Mouse (Mus musculus): ENCODE results near the gene Chil1.

Chil1 gene

DNA sequence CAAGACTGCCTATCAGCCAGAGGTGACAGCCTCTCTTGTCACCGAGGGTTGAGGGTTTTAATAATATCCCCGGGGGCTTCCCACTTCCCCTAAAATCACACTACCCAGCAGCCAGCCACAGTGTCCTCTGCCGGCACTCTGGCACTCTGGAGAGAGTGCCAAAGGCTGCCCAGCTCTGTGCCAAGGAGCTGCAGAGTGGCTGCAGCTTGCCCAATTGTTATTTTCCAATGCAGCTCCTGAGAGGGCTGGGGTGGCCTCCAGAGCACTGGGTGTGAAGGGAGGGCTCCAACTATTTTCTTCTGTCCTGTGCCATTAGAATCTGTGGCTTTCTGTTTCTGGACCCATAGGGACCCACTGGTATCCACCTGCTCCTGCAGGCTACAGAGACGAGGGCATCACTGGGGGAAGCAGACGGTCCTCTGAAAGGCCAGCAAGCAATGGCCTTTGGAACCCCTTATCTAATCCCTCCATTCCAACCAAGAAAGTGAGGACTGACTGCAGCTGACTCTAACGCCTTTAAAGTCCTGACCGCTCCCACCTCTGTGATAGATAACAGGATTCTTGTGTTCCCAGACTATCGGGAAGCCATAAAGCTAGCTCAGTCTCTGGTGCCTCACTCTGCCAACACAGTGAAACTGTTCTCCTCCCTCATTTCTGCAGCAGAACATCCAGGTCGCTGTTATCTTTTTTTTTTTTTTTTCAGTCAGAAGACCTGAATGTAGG is 23.5 kb downstream of the Chil1 start:
- no peak for DNase-seq (ENCODE audit: low read depth, low spot score)

- no peak for DNase-seq (ENCODE audit: low read depth, low spot score)
Observed at GRCm38 (mm10) chr1:134206085-134206484, 24.1 kb downstream of the Chil1 start.

DNA sequence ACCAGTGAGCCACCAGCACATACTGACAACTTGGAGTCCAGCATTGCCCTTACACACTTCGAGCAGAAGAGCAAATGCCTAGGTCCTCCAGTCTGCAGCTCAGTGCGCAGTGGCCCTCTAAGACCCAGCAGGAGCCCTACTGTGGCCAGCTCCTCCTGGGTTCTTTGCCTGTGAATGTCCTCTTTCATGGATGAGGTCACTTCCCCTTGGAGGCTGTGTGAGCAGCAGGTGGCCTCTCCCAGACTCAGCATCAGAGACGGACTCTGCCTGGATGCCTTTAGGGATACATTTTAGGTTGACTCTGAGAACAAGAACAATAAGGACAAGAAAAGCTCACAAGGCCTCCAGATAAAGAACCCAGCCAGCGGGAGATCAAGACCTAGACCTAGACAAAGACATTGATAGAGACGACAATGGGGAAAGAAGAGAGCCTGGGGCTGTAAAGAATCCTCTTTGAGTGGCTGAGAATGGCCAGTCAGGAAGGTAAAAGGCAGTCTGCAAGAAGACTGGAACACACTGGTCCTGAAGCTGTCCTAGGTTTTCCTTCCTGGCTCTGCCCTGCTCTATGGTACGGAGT is 28.3 kb downstream of the Chil1 start:
- DNase-seq (ENCODE audit: low read depth, low spot score) = no peak

- DNase-seq (ENCODE audit: low read depth, low spot score) = no peak
Observed at GRCm38 (mm10) chr1:134211043-134211442, 29.1 kb downstream of the Chil1 start.

DNA sequence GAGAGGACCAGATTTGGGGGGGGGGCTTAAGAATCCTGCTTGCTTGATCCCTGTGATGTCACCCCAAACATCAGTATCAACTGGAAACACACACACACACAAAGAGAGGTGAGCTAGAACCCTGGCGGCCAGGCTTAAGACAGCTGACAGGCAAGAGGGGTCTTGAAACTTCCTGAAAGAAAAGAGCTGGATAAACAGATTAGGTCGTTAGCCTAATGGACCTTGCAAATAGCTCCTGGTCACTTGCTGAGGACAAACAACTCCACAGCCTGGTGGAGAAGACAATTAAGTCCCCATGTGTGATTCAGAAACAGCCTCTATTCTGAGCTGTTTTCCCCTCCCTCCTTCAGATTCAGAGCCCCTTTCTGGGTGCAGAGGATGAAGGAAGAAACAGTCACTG is 29.7 kb downstream of the Chil1 start:
- no peak for DNase-seq (ENCODE audit: low read depth, low spot score)

GRCm38 (mm10) chr1:134212351-134212750 is 30.4 kb downstream of the Chil1 start:
- DNase-seq (ENCODE audit: low read depth, low spot score) = no peak

DNA sequence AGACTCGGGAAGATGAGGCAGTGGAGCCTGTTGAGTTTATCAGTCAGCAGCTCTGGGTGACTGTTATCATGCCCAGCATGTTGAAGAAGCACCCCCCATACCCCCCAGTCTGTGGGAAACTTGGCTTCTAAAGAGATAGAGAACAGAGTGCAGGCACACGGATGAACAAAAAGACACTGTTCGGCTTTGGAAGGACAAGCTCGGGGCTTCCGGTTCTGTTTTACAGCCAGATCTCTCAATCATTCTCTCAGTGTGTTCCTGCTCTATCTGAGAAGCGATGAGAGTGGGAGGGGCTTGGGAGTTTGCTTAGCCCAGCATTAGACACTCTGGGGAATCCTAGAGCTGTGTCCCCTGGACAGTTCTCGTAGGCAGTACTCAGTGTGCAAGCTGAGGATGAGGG is 31.4 kb downstream of the Chil1 start:
- DNase-seq (ENCODE audit: low read depth, low spot score) = no peak

GRCm38 (mm10) chr1:134215059-134215458 is 33.1 kb downstream of the Chil1 start:
- no peak for DNase-seq (ENCODE audit: low read depth, low spot score)

DNA sequence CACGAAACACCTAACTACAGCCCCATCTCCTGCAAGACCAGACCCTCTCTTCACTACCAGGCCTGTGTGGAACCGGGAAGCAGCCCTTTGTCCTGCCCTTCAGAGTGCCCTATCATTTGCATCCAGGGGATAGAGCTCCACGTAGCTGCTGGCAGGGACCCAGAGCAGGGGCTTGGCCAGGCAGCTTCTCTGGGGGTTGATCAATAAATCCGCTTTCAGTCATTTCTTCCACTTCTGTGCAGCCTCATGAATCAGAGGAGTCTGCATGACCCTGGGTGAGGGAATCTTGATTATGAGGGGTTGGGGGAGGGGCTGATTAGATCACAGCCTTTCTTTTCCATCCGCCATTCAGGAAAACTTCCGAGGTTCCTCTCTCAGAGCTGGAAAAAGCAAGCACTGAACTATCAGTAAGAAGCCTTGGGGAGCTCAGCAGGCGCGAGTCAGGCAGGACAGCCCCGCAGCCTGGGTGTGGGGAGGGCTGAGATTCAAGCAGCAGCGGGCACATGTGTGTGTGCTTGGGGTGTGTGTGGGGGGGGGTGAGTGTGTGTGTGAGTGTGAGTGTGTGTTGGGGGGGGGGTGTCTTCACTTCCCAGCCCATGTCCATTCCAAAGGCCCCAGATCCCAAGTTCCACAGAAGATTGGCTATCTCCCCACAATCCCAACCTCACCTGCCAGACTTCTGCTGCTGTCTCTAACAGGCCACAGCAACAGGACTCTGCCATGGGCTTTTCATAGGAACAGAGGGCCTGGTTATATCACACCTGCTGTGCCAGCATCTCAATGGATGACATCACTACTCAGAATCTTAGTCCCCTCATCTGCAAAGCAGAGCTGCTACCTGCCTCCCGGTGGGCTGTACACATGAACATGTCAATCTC is 34.0 kb downstream of the Chil1 start:
- DNase-seq (ENCODE audit: low read depth, low spot score) = no peak

GRCm38 (mm10) chr1:134216629-134216971 is 34.6 kb downstream of the Chil1 start:
- DNase-seq (ENCODE audit: low read depth, low spot score) = no peak

- no peak for DNase-seq (ENCODE audit: low read depth, low spot score)
Observed at GRCm38 (mm10) chr1:134217028-134217481, 35.1 kb downstream of the Chil1 start.

DNA sequence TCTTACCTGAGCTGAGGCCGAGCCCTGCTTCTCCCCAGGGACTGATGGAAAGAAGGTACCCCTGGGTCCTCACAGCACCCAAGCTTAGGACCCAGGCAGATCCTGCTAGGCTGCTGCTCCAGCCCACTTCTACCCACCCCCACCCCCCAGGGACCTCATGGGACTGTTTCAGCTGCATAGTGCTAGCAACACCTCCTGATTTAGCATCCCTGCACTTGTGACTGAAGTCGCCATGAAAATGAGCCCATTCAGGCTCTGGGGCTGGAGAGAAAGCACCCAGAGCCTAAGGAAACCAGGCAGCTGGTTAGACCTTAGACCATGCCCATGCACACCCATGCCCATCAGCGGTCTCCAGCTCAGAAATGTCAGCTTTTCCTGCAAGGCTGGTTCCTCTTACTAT is 36.0 kb downstream of the Chil1 start:
- no peak for DNase-seq (ENCODE audit: low read depth, low spot score)

- DNase-seq (ENCODE audit: low read depth, low spot score) = no peak
Observed at GRCm38 (mm10) chr1:134219608-134220007, 37.6 kb downstream of the Chil1 start.

GRCm38 (mm10) chr1:134221172-134221571 is 39.2 kb downstream of the Chil1 start:
- DNase-seq (ENCODE audit: low read depth, low spot score) = no peak

GRCm38 (mm10) chr1:134222122-134223055 is 40.4 kb downstream of the Chil1 start:
- no peak for DNase-seq (ENCODE audit: low read depth, low spot score)

- DNase-seq (ENCODE audit: low read depth, low spot score) = no peak
Observed at GRCm38 (mm10) chr1:134224649-134225227, 42.8 kb downstream of the Chil1 start.

DNA sequence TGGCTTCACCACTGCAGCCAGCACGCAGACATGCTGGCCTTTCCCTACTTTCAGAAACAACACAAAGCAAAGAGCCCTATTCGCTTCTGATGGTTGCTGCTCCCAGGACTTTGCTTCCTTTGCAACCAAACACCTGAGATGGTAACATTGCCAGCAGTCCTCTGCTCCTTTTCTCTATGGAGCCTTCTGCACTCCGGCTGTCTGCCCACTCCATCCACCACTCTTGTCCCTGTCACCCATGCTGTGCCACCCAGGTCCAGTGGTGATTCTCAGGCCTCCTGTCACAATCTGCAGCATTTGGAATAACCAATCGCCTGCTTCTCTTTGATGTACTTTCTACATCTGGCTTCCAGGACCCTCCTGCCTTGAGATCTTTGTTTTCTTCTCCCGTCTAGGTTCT is 43.4 kb downstream of the Chil1 start:
- DNase-seq (ENCODE audit: low read depth, low spot score) = no peak

DNA sequence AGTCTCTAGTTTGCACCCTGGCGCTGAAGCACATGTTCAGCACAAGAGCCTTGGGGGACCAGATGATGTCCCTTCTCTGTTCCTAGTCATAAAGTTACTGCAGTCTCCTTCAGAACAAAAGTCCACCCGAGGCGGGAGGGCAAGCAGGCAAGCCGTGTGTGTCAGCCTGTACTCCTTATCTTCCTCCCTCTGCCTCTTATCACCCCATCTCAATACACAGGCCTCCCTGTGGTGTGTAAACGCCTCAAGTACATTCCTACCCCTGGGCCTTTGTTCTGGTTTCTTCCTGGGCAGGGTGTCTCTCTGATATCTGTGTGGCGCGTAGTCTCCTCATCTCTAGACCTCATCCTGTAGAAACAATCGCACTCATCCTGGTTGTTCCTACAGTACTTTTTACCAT is 44.8 kb downstream of the Chil1 start:
- DNase-seq (ENCODE audit: low read depth, low spot score) = no peak

- DNase-seq (ENCODE audit: low read depth, low spot score) = no peak
Observed at GRCm38 (mm10) chr1:134229806-134230575, 48.0 kb downstream of the Chil1 start.

DNA sequence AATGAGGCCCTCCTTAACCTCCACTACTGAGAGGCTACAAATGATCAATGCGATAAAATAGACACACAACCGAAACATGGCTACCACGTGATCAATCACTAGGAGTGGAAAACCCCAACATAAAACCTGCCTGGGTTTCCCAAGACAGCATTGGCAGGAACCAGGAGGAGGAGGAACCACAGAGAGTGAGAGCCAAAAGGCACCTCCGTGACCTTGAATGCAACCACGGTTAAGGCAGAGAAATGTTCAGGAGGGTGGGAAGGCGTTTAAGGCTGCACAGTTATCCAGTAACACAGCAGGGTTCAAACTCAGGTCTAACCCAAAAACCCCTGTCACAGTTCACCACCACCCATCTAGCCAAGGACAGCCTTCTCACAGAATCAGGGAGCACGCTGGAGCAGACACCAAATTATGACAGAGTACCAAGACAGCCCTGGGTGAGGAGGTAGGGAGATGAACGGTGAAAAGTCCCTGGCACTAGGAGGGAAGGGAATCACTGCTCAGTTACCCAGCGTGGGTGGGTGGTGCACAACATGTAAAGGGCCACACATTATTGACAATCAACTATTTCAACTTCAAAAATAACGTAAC is 48.8 kb downstream of the Chil1 start:
- DNase-seq (ENCODE audit: low read depth, low spot score) = no peak

All from mesoderm, embryonic 11.5 days (tissue).